Mouse (Mus musculus): ENCODE data around the gene Olfr705.
"Not testable (repeated sequence)": the region's sequence is repeated elsewhere in the genome, so short reads cannot be mapped to it uniquely, and the experiment has no call there.

The Olfr705 gene

DNA sequence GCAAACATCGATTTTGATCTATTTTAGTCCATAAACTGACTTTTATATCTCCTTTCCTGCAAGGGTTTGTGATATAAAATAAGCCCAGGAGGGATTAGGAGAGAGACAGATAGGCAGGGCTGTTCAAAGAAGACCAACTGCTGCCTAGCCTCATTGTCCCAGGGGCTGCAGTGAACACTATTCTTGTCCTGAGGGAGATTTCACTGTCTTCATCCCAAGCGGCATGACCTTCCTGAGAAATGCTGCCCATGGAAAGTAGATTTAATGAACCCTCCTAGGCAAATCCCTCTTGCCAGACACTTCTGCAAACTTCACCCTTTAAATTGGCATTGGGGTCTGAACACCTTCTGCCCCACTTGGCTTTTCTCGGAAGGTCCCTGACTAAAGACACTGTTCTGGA is at the start of gene Olfr705:
Gene Olfr705, minus strand, starts transcription at position 101 of the 400 bp plus-strand sequence.
- no peak for DNase-seq

GRCm38 (mm10) chr7:106920961-106921360 is 44.3 kb upstream of the Olfr705 start:
- not testable (repeated sequence) for DNase-seq

DNA sequence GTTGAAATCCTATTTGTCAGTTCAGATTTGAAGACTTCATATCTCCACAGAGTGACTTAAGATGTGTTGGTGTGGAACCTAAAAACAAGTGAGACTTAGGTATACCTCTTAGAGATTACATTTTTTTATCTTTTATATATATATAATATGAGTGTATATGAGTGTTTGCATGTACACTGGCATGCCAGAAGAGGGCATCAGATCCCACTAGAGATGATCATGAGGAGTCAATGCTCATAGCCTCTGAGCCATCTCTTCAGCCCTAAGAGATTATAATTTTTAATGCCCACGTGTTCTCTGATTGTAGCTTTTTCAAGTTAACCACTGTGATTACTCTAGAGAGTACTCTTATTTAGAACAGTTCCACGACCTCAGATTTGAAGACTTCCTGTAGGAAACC is 31.0 kb upstream of the Olfr705 start, which contains the start of gene Olfr1532-ps1:
Gene Olfr1532-ps1, plus strand, starts transcription at position 326 of the 400 bp plus-strand sequence.
- DNase-seq: no peak

DNA sequence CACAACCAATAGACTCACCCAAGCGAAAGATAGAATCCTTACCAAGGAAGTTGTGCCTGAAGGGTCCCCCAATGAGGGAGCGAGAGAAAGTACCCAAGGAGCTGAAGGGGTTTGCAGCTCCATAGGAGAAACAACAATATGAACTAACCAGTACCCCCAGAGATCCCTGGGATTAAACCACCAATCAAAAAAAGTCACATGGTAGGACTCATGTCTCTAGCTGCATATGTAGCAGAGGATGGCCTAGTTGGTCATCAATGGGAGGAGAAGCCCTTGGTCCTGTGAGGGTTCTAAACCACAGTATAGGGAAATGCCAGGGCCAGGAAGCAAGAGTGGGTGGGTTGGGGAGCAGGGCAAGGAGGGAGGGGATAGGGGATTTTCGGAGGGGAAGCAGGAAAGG is 24.4 kb upstream of the Olfr705 start, which contains the start of gene Olfr707:
Gene Olfr707, minus strand, starts transcription at position 101 of the 400 bp plus-strand sequence.
- DNase-seq: not testable (repeated sequence)

DNA sequence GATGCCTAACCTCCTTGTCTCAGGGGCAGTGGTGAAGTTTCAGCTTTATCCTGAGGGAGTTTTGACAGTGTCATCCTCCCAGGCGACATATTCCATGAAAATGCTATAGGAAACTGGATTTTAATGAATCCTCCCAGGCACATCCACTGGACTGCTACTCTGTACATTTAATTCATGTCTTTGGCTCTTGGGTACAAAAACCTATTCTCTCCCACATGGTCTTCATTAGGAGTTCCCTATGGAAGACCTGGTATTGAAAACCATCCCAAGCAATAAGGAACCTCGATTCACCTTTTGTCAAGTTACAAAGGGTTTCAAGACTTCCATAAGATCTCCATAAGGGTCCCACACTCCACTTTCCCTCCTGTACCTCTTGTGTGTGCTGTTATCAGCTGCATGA is 11.4 kb upstream of the Olfr705 start, which contains the start of gene Olfr706:
Gene Olfr706, minus strand, starts transcription at position 101 of the 400 bp plus-strand sequence.
- no peak for DNase-seq

GRCm38 (mm10) chr7:106862885-106863284 is 13.8 kb downstream of the Olfr705 start, which contains the start of gene Olfr704:
TSS of gene Olfr704 (plus strand) at chr7:106863185.
- no peak for DNase-seq

GRCm38 (mm10) chr7:106843060-106843459 is 33.6 kb downstream of the Olfr705 start, which contains the start of gene Olfr703:
TSS of gene Olfr703 (plus strand) at chr7:106843360.
- DNase-seq: no peak

GRCm38 (mm10) chr7:106833793-106834192 is 42.9 kb downstream of the Olfr705 start, which contains the start of gene Olfr702:
TSS of gene Olfr702 (minus strand) at chr7:106833893.
- DNase-seq: no peak
